Mouse (Mus musculus) CD4-positive, CD25-positive, alpha-beta regulatory T cell, adult 4 months (primary cell): Measurements from ENCODE around the gene Tmem86b. TPM values are rescaled to one million over a fixed set of nuclear protein-coding genes. Genes with fewer than 3 reads are reported as not detected.

Experiments used
- polyA plus RNA-seq, 2 experiments: library from polyadenylated mRNA; unstranded; fragments of 100-300 nt; shearing (Covaris generic); gene quantifications; one replicate each; pipeline ENCODE4 v1.2.1; 2017

Gene Tmem86b
- polyA plus RNA-seq, 2 experiments from 2014 or later = 2.9 to 4.2 TPM

Other genes with a start within 250 kb of the Tmem86b start
- under 1 TPM in 1 of 2 experiments, not detected in 1; 0.12 TPM for gene Gp6, start 233.7 kb downstream of the Tmem86b start, polyA plus RNA-seq
- gene Rdh13, start 185.8 kb downstream of the Tmem86b start, polyA plus RNA-seq = 10 to 100 TPM; 17.4 to 27.8 TPM
- 10 to 100 TPM in 1 of 2 experiments, 1 to 10 TPM in 1; 6.5 to 14.5 TPM for gene Eps8l1, start 170.7 kb downstream of the Tmem86b start, polyA plus RNA-seq
- 10 to 100 TPM; 13.5 to 27.7 TPM for gene Ppp1r12c, start 129.7 kb downstream of the Tmem86b start, polyA plus RNA-seq
- 1 to 10 TPM; 6.9 to 8.3 TPM for gene Tnnt1, start 115.0 kb downstream of the Tmem86b start, polyA plus RNA-seq
- gene Tnni3, start 107.2 kb downstream of the Tmem86b start, polyA plus RNA-seq = 1 to 10 TPM; 1.6 to 2.4 TPM
- gene Dnaaf3, start 99.0 kb downstream of the Tmem86b start, polyA plus RNA-seq = 1 to 10 TPM; 1.4 to 2.8 TPM
- under 1 TPM in 1 of 2 experiments, not detected in 1; 0.35 TPM for gene Syt5, start 83.9 kb downstream of the Tmem86b start, polyA plus RNA-seq
- gene Ptprh, start 27.4 kb downstream of the Tmem86b start, polyA plus RNA-seq = not detected
- 1 to 10 TPM; 6.7 to 9.1 TPM for gene Ppp6r1, start 27.6 kb upstream of the Tmem86b start, polyA plus RNA-seq
- 10 to 100 TPM; 45.4 to 48.2 TPM for gene Hspbp1, start 53.6 kb upstream of the Tmem86b start, polyA plus RNA-seq
- gene Brsk1, start 59.2 kb upstream of the Tmem86b start, polyA plus RNA-seq = not detected
- gene Tmem150b, start 93.8 kb upstream of the Tmem86b start, polyA plus RNA-seq = under 1 TPM in 1 of 2 experiments, not detected in 1; 0.47 TPM
- 10 to 100 TPM; 22.9 to 25.8 TPM for gene Kmt5c, start 108.7 kb upstream of the Tmem86b start, polyA plus RNA-seq
- 1 to 10 TPM in 1 of 2 experiments, not detected in 1; 2.1 TPM for gene Cox6b2, start 121.7 kb upstream of the Tmem86b start, polyA plus RNA-seq
- gene Fam71e2, start 139.9 kb upstream of the Tmem86b start, polyA plus RNA-seq = not detected
- under 1 TPM in 1 of 2 experiments, not detected in 1; 0.16 TPM for gene Il11, start 151.4 kb upstream of the Tmem86b start, polyA plus RNA-seq
- gene Tmem190, start 151.5 kb upstream of the Tmem86b start, polyA plus RNA-seq = not detected
- gene Tmem238, start 158.2 kb upstream of the Tmem86b start, polyA plus RNA-seq = under 1 TPM in 1 of 2 experiments, not detected in 1; 0.86 TPM
- gene Rpl28, start 161.5 kb upstream of the Tmem86b start, polyA plus RNA-seq = 100 to 1,000 TPM; 446 to 574 TPM
- gene Ube2s, start 181.2 kb upstream of the Tmem86b start, polyA plus RNA-seq = 10 to 100 TPM; 25.0 to 25.3 TPM
- under 1 TPM in 1 of 2 experiments, not detected in 1; 0.11 TPM for gene Shisa7, start 213.3 kb upstream of the Tmem86b start, polyA plus RNA-seq
- 10 to 100 TPM; 29.1 to 47.3 TPM for gene Isoc2b, start 238.8 kb upstream of the Tmem86b start, polyA plus RNA-seq
- gene Isoc2a, start 245.7 kb upstream of the Tmem86b start, polyA plus RNA-seq = under 1 TPM; 0.35 to 0.47 TPM